Mouse (Mus musculus): Measurements from ENCODE around the gene Hcst.

The Hcst gene

GRCm38 (mm10) chr7:30434238-30434637, 14.6 kb upstream of the Hcst start:
- no peak for DNase-seq (ENCODE audit: low spot score in 2 of 2)

DNA sequence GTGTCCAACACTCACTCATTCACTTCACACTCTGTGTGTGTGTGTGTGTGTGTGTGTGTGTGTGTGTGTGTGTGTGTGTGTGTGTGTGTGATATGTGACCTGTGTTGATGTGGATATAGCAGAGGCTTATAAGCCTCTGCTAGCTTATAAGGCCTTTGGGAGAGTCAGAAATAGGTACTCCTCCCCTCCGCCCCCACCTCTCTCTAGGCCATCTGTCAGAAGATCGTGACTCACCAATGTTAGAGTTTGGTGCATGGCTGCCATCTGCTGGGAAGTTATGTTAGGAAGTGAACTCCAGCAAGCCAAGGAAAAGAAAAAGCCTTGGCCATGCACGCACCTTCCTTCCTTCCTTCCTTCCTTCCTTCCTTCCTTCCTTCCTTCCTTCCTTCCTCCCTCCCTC, 12.1 kb upstream of the Hcst start:
- peak; percentile 92 to 93 for DNase-seq (ENCODE audit: low spot score in 2 of 2)

- DNase-seq (ENCODE audit: low spot score in 2 of 2), result no peak
Measured at GRCm38 (mm10) chr7:30430191-30430590, 10.5 kb upstream of the Hcst start.

- no peak for DNase-seq (ENCODE audit: low spot score in 2 of 2)
Measured at GRCm38 (mm10) chr7:30429327-30429726, 9.7 kb upstream of the Hcst start.

DNA sequence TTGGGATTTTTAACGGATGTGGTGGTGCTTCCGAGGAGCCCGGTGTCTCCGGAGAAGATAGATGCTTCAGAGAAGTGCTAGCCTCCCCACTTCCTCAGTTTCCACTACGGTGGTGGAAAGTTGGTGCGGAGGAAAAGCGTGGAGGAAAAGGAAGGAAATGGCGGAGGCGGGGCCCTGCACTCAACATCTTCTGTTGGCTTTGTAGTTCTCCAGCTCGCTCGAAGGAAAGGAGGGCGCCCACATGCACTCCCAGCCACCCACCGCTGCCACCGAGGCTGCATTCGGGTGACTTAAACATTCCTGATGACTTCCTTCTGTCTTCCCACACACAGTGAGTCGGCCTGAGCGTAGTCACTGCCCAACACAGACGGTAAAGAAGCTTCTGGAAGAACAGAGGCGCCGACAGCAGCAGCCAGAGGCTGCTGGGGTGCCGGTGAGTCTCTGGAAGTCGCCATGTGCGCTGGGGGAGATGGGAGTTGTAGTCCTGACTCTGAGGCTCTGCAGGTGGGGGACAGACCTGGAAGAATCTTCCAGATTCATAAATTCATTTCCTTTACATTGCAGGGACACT, 3.5 kb upstream of the Hcst start:
- DNase-seq (ENCODE audit: low spot score in 2 of 2), result peak; percentile 71 to 74

GRCm38 (mm10) chr7:30422560-30422959, 2.9 kb upstream of the Hcst start:
- DNase-seq (ENCODE audit: low spot score in 2 of 2), result no peak

DNA sequence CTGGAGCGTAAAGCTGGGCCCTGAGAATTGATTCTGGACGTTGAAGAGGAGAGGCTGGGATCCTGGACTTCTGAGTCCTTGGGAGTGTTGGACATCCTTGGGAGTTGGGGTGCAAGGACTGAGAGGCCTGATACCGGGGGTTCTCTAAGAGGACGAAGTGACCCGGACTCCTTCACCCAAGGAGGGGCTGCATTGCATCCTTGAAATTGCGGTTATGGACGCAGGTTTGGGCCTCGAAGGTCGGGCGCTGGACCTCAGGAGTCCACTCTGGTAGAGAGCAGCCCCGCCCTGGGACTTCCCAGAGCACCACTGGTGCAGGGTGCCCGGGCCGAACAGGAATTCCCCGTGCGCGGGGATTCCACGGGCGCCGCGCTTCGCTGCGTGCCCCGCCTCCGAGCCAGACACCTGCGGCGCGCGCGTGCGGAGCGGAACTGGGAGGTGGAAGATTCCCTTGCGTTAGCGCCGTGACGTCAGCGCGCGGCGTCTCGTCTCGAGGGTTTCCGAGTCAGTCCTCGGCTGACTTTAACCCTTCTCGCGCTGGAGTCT, 2.3 kb upstream of the Hcst start:
- DNase-seq (ENCODE audit: low spot score in 2 of 2), result peak; percentile 95

DNA sequence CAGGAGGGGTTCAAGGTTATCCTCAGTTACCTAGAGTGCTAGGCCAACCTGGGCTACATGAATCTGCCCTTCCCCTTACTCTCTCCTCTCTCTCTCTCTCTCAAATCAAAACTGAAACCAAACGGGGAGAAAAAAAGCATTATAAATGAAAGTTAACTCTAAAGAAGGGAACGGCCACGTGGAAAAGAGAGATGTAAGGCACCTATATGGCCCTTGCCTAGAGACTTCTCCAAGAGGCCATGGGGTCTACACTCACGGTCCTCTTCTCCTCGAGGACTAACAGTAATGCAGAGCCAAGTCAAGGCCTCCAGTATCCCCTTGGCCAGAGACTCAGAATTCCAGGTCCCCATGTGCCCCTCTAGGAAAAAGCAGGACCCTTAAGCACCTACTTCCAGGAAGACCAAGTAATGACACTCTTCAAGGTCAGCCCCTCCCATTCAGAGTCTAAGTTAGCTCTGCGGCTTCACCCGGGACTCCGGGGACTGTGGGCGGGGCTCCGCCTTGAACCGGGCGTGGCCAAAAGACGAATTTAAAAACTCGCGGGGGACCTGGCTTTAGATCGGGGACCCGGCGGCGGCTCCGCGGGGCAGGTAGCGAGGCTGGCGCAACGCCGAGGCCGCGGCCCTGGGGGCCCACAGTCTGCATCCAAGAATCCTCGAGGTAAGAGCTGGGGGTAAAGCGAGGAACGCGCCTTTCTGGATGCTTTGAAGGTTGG, 1.7 kb upstream of the Hcst start, which contains the start of gene Nfkbid:
Gene Nfkbid (plus strand): TSS at position 558 of the 715 bp plus-strand sequence.
- no peak for DNase-seq (ENCODE audit: low spot score in 2 of 2)

GRCm38 (mm10) chr7:30420673-30421072, 1.0 kb upstream of the Hcst start:
- DNase-seq (ENCODE audit: low spot score in 2 of 2), result no peak

DNA sequence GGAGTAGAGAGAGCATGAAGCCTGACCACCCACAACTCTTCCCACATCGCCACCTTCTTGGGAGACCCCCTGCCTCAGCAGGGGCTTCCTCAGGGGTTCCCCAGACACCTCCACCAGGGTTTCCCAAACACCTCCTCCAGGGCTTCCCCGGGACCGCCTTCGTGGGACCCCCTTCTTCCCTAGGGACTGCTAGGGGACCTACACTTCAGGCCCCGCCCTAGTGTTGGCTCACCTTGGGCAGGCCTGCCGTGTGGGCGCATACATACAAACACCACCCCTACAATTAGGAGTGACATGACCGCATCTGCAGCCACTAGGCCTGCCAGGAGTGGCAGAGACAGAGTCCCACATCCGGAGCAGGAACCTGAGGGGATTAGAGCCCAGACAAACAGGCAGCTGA, 1.8 kb downstream of the Hcst start:
- DNase-seq (ENCODE audit: low spot score in 2 of 2), result no peak

DNA sequence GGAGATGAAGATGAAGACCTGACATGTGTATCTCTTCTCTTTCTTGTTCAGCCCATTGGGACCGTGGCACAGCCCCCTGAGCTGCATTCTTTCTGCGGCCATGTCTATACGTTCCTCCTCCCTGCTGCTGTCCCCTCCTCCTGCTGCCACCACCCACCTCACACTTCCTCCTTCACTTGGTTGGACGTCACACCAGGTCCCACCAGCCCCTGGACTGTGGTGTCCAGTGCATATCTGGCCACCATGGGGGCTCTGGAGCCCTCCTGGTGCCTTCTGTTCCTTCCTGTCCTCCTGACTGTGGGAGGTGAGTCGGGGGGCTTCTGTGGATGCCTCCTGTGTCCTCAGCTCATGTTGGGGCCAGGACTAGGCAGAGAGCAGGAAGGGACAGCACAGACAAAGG, 6.1 kb downstream of the Hcst start, which contains the start of gene Tyrobp:
Gene Tyrobp (plus strand): TSS at position 165 of the 400 bp plus-strand sequence.
- DNase-seq (ENCODE audit: low spot score in 2 of 2), result no peak

DNA sequence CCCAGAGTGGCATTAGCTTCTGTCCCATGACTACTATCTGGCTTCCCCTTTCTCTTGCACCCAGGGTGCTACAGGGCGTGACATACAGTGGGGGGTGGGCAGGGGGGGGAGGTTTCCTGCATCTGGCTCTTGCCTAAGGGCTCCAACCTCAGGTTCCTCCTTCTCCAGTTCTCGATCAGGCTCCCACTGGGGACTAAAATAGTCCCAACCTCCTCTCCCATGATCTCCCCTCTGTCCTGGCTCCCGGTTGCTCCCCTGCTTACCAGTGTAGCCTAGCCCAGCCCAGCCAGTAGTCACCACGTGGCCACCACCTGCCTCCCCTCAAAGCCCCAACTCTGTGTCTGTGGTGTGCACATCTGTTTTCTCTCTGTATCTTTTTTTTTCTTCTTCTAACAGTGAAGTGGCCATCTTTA, 6.9 kb downstream of the Hcst start:
- no peak for DNase-seq (ENCODE audit: low spot score in 2 of 2)

DNA sequence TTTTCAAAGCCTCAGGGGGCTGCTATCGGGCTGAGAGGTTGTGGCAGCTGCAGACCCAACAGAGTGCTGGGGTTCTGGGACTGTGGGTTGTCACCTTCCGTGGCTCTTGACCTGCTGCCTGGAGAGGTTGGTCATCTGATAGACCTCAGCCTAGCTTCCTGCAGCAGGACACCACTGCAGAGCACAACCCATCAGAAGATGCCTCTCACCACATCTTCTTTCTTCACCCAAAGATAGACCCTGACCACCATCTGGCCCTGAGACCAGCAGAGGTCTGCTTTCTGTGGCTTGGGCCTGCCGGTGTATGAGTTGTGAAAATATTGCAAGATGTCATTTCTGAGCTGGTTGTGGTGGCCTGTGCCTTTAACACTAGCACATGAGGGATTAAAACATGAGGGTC, 8.6 kb downstream of the Hcst start:
- no peak for DNase-seq (ENCODE audit: low spot score in 2 of 2)

- DNase-seq (ENCODE audit: low spot score in 2 of 2), result no peak
Measured at GRCm38 (mm10) chr7:30409789-30410188, 9.9 kb downstream of the Hcst start.

GRCm38 (mm10) chr7:30408639-30409038, 11.0 kb downstream of the Hcst start:
- DNase-seq (ENCODE audit: low spot score in 2 of 2), result no peak

DNA sequence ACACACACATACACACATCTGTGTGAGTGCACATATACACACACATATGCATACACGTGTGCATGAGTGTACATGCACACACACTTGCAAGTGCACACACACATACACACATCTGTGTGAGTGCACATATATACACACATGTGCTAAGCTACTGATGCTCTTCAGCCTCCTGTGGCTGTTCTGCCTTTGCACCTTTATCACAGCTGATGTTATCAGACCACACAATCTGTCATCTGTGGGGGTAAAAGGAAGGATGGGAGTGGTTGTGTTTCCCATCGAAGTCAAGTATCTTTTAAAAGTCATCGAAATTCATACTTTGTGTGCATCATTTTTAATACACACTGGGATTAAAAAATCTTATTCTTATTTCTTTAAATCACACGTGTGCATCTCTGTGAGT, 17.3 kb downstream of the Hcst start:
- DNase-seq (ENCODE audit: low spot score in 2 of 2), result no peak

DNA sequence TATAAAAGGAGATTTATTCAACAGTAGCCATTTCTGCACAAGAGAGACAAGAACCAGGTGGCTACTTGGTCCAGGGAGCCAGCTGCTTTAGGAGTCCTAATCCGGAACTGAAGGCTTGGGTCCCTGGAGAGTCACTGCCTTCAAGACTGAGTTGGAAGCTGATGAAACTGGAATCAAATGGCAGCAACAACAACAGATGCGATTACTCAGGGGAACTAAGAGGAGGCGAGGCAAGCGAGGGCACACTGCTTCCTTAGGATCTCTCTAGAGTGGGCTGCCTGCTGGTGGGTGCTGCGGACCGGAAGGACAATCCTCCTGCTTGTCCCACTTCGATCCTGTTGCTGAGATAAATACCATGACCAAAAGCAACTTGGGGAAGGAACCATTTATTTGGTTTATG, 20.0 kb downstream of the Hcst start:
- peak in 1 of 2 experiments; percentile 10 for DNase-seq (ENCODE audit: low spot score in 2 of 2)

- DNase-seq (ENCODE audit: low spot score in 2 of 2), result no peak
Measured at GRCm38 (mm10) chr7:30394871-30395270, 24.8 kb downstream of the Hcst start.

GRCm38 (mm10) chr7:30394379-30394778, 25.3 kb downstream of the Hcst start:
- DNase-seq (ENCODE audit: low spot score in 2 of 2), result peak in 1 of 2 experiments; percentile 16

DNA sequence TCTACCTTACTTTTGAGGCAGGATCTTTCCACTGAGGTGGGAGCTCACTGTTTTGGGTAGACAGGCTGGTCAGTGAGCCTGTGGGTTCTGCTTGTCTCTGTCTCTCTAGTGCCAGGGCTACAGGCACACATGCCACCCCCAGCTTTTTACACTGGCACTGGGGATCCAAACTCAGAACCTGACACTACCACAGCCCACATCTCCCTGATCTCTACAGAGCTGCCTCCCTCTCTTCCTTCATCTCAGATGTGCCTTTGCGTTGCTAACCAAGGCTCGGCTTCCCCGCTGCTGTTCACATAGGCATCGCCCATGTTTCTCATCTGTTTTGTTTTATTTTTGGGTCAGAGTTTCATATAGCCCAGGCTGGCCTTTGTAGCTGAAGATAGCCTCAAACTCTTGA, 26.0 kb downstream of the Hcst start:
- no peak for DNase-seq (ENCODE audit: low spot score in 2 of 2)

DNA sequence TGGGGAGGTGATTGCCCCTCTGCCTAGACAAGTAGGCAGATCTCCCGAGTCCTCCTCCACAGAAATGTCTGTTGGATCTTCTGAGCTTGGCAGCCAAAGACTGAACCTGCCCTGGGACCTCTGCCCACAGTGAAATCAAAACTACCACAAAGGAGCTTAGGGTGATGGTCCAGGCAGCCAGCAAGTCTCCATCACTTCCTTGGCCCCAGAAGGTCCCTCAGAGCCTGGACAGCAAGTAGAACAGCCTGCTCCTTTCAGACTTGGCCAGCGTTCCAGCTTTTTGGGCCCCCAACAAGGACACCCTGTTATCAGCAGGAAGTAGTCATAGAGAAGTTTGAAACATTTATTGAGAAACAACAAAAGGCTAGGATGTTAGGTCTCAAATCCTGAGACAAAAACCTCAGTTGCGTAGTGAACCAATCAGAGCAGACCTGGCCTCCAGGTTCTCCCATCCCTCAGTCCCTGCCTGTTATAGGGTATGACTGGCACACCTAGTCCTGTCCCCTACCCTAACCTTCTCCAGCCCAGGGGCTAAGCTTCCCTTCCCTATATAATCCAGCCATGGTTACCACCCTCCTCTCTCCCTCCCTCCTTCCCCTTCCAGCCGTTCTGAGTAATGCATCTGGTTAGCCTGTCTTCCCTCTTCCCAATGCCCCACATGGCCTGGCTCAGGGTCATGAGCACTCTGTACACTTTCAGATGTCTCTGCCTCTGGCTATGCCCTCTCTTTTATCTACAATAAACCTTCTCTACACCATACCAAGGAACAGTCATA, 26.7 kb downstream of the Hcst start:
- no peak for DNase-seq (ENCODE audit: low spot score in 2 of 2)

DNA sequence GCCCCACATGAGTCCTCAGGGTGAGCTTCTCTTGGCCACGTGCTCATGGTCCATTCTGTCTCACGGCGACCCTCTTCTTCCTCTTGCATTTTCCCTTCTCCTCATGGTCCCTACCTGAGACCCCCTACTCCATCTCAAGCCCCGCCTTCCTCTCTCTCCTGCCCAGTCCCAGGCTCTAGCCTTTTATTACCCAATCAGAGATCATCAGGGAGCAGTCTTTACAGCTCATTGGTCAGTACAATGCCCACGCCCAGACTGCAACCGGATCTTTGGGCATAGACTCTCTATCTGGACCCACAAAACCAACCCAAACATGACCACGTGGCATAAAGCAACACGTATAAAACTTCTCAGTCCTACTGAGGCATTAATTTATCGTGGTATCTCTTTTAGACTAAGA, 35.5 kb downstream of the Hcst start:
- no peak for DNase-seq (ENCODE audit: low spot score in 2 of 2)

All from right cerebral cortex, adult 2 months (tissue).